Mouse (Mus musculus) testis, adult 2 months (tissue): ENCODE results near the gene Gm20696. TPM values are rescaled to one million over a fixed set of nuclear protein-coding genes. Genes with fewer than 3 reads are reported as not detected.

Experiments
- H3K27ac ChIP-seq: fragments of 200-500 bp; 2 replicates; pipeline ENCODE4 v1.5.1; 2012; ENCODE audit warnings: low read depth, low read length; ENCODE audit not compliant: control insufficient read depth, insufficient read depth
- H3K27me3 ChIP-seq: fragments of 200-500 bp; 2 replicates; pipeline ENCODE4 v1.6.1; 2012; ENCODE audit warnings: mild to moderate bottlenecking, low read length, moderate library complexity; ENCODE audit not compliant: control insufficient read depth, insufficient read depth
- H3K36me3 ChIP-seq: fragments of 200-500 bp; 2 replicates; pipeline ENCODE4 v1.6.1; 2012; ENCODE audit warnings: mild to moderate bottlenecking, low read length; ENCODE audit not compliant: control insufficient read depth, insufficient read depth
- H3K4me1 ChIP-seq: fragments of 200-500 bp; 2 replicates; pipeline ENCODE4 v1.6.1; 2012; ENCODE audit warnings: low read length; ENCODE audit not compliant: control insufficient read depth, insufficient read depth
- H3K4me3 ChIP-seq: fragments of 200-500 bp; 2 replicates; pipeline ENCODE4 v1.5.1; 2012; ENCODE audit warnings: low read depth, mild to moderate bottlenecking, low read length, moderate library complexity, mixed read lengths; ENCODE audit not compliant: control insufficient read depth
- CTCF ChIP-seq: fragments of 200-500 bp; IDR thresholded peaks from 2 replicates; pipeline ENCODE4 v1.5.1; 2012; ENCODE audit warnings: low read depth, mild to moderate bottlenecking, inconsistent platforms, low read length, moderate library complexity; ENCODE audit not compliant: control insufficient read depth, insufficient read depth, insufficient replicate concordance
- POLR2A ChIP-seq: fragments of 200-500 bp; IDR thresholded peaks from 2 replicates; pipeline ENCODE4 v1.6.1; 2012; ENCODE audit warnings: low read depth, mild to moderate bottlenecking, inconsistent platforms, low read length, moderate library complexity; ENCODE audit not compliant: control insufficient read depth
- polyA plus RNA-seq: library from polyadenylated mRNA; depleted of rRNA; stranded (reverse); fragments of >200 nt; gene quantifications from 2 replicates; pipeline ENCODE4 v1.2.3, GENCODE M21; 2012

Gm20696 gene
- polyA plus RNA-seq, 1 experiment = 0.02 TPM

DNA sequence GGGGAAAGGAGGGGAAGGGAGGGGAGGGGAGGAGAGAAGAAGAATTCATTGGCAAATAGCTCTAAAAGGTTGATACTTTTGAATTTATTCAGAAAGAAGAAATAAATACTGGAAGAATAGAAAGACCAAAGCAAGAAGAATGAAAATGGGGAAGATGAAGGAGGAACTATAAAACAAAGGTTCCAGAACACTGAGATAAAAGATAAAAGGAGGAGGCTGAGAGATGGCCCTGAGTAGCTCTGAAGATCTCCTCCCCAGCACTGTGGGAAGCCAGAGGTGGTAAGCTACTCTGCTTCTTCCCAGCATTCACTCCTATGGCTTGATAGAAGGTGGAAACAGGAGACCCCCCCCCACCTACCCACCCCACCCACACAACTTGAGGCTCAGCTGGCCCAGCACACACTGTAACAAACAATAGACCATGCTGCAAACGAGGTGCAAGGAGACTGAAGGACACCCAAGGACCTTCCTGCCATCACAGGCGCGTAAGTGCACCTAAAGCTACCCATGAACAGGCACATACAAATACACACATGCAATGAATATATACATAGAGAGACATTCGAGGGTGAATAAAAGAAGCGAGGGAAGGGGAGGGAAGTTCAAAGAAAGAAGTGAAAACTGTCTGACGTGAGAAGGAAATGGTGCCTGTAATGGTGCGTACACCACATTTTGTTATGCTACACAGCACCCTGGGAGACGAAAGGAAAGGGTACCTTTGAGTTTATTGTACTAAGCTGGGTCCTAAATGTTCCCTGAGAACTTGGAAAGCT lies 344.3 kb downstream of the Gm20696 start:
- Histone ChIP-seq H3K36me3 (no peaks in the 10 kb centered on the region), H3K27me3 (no peaks in the 10 kb centered on the region), H3K4me1 (no peaks in the 10 kb centered on the region), H3K4me3 (no peak overlapping the region), H3K27ac (no peak overlapping the region)
- no peak for TF ChIP-seq POLR2A
- TF ChIP-seq CTCF = no peak

GRCm38 (mm10) chr6:99320444-99320843 lies 346.2 kb downstream of the Gm20696 start:
- no peaks in the 10 kb centered on the region for H3K36me3 ChIP-seq
- no peak overlapping the region for H3K27ac ChIP-seq
- H3K4me1 ChIP-seq = no peaks in the 10 kb centered on the region
- no peak overlapping the region for H3K4me3 ChIP-seq
- H3K27me3 ChIP-seq = no peaks in the 10 kb centered on the region
- TF ChIP-seq CTCF = no peak
- no peak for TF ChIP-seq POLR2A

DNA sequence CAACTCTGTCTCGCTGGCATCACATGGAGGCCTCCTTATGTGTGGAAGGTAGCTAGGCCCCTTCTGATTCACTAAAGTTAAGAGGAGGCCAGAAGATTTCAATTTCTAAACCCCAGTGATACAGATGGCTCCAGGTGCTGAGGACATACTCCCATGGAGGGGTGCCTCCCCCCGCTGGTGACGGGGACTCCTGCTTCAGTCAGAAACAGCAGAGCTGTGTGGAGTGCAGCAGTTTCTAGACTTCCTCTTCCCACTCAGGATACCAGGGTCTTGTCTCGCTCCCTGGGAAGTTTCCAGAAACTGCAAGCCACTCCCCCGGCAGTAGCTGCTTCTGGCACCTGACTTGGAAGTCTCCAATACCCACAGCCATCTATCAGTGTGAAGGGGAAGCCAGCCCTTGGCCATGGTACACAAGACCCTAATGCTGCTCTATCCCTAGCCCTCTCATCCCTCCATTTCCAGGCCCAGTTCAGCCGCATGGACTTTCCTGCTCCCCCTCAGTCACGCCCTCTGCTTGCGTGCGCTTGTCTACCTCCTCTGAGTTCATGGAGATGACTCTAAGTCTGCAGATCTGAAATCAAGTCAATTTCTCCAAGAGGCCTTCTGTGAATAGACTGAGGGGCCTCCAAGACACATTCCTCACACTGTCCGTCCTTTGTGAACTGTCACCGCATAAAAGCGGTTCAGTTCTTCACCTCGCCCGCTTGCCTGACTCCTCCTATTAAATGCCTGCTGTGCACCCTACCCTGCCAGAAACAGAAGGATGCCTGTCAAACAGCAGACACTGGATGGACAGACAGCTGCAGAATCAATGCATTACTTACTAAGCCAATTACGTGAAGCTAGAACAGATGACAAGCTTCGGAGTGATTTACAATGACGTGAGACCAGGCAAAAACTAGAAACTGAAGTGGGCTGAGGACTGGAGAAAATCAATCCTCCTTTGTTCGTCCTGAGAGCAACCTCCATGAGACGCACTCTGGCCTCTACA lies 346.9 kb downstream of the Gm20696 start:
- Histone ChIP-seq H3K27ac (no peak overlapping the region), H3K4me1 (no peaks in the 10 kb centered on the region), H3K4me3 (no peak overlapping the region), H3K27me3 (no peaks in the 10 kb centered on the region), H3K36me3 (no peaks in the 10 kb centered on the region)
- TF ChIP-seq CTCF (no peak), POLR2A (no peak)

GRCm38 (mm10) chr6:99314746-99315145 lies 351.9 kb downstream of the Gm20696 start:
- TF ChIP-seq CTCF (no peak), POLR2A (no peak)
- H3K4me3 ChIP-seq = no peak overlapping the region
- no peaks in the 10 kb centered on the region for H3K4me1 ChIP-seq
- no peaks in the 10 kb centered on the region for H3K27me3 ChIP-seq
- no peaks in the 10 kb centered on the region for H3K36me3 ChIP-seq
- no peak overlapping the region for H3K27ac ChIP-seq

DNA sequence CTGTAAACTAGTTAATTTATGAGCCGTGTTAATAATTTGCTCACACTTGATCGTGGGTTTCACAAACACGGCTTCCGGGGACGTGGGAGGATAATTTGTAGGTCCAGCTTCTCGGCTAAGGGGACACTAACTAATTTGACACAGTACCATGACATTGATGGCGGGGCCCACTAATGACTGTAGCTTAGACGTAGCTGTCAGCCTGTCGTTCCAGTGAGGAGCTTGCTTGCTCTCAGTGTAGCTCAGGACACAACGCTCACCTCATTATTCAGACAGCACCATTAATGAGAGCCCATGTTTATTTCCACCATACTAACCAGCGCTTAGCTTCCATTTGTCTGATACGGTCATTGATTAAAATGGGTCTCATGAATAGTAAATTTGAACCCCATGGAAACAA lies 356.1 kb downstream of the Gm20696 start:
- no peaks in the 10 kb centered on the region for H3K36me3 ChIP-seq
- TF ChIP-seq POLR2A = no peak
- TF ChIP-seq CTCF = no peak
- H3K27ac ChIP-seq = no peak overlapping the region

GRCm38 (mm10) chr6:99310171-99310500 lies 356.5 kb downstream of the Gm20696 start:
- Histone ChIP-seq H3K4me1 (no peaks in the 10 kb centered on the region), H3K27ac (no peak overlapping the region), H3K36me3 (no peaks in the 10 kb centered on the region), H3K27me3 (no peaks in the 10 kb centered on the region), H3K4me3 (no peak overlapping the region)
- TF ChIP-seq POLR2A = no peak
- no peak for TF ChIP-seq CTCF

More for the DNA sequence above, 356.1 kb downstream of the Gm20696 start:
- Histone ChIP-seq H3K4me1 (no peaks in the 10 kb centered on the region), H3K4me3 (no peak overlapping the region), H3K27me3 (no peaks in the 10 kb centered on the region)

GRCm38 (mm10) chr6:99309466-99310170 lies 357.0 kb downstream of the Gm20696 start:
- TF ChIP-seq POLR2A = no peak
- TF ChIP-seq CTCF = no peak
- no peaks in the 10 kb centered on the region for H3K4me1 ChIP-seq
- H3K4me3 ChIP-seq = no peak overlapping the region
- no peaks in the 10 kb centered on the region for H3K36me3 ChIP-seq
- H3K27ac ChIP-seq = no peak overlapping the region
- no peaks in the 10 kb centered on the region for H3K27me3 ChIP-seq
